Mouse (Mus musculus) adrenal gland, postnatal 10 days (tissue): ENCODE data around the gene Pou2f3. TPM values are rescaled to one million over a fixed set of nuclear protein-coding genes. Genes with fewer than 3 reads are reported as not detected.

Experiments
- DNase-seq: peaks from one replicate; pipeline ENCODE4 v3.0.0; 2021; ENCODE audit warnings: mixed read lengths
- total RNA-seq, 2 experiments: library from RNA; stranded (reverse); gene quantifications; 2 replicates each; pipeline ENCODE4 v1.2.3; 2021

Gene Pou2f3
- total RNA-seq, 2 experiments from 2014 or later, result not detected

- DNase-seq, result no peak
Observed at GRCm38 (mm10) chr9:43076163-43076562, 134.0 kb downstream of the Pou2f3 start.

GRCm38 (mm10) chr9:43074611-43075010 lies 135.6 kb downstream of the Pou2f3 start:
- no peak for DNase-seq

Other genes with a start within 250 kb of the Pou2f3 start
- 100 to 1,000 TPM; 104 to 112 TPM for gene Arhgef12, start 103.1 kb downstream of the Pou2f3 start, total RNA-seq
- 1 to 10 TPM; 3.9 to 4.1 TPM for gene Tmem136, start 93.8 kb downstream of the Pou2f3 start, total RNA-seq
- 10 to 100 TPM; 24.8 to 46.9 TPM for gene Oaf, start 29.5 kb upstream of the Pou2f3 start, total RNA-seq
- under 1 TPM in 1 of 2 experiments, not detected in 1; 0.12 TPM for gene Trim29, start 100.5 kb upstream of the Pou2f3 start, total RNA-seq